Mouse (Mus musculus): ENCODE data around the gene Lyplal1. TPM values are rescaled to one million over a fixed set of nuclear protein-coding genes. Genes with fewer than 3 reads are reported as not detected.

The Lyplal1 gene
- polyA plus RNA-seq, 2 experiments = 4.7 to 9.2 TPM

- no peak overlapping the region for H3K4me2 ChIP-seq (ENCODE audit: low read depth)
- H3K27ac ChIP-seq = no peak overlapping the region
- 63% methylated on average over 6 of the region's 6 CpGs for WGBS (ENCODE audit: insufficient replicate concordance)
- TF ChIP-seq EP300 (IDR thresholded peaks at IDR 0.05; ENCODE audit: low read depth) (no peak), CTCF (IDR thresholded peaks at IDR 0.05; ENCODE audit: low read depth) (no peak)
- DNase-seq (ENCODE audit: low read depth in 3 of 3, low spot score in 3 of 3) (no peak), ATAC-seq (ENCODE audit: insufficient read depth) (no peak)
- H3K4me1 ChIP-seq (replicated peaks; ENCODE audit: control insufficient read depth in 2 of 2, insufficient read depth in 2 of 2, low read length in 1 of 2) = no peaks in the 10 kb centered on the region
- no peak overlapping the region for H3K4me3 ChIP-seq (ENCODE audit: insufficient read depth in 1 of 2, low read depth in 2 of 2, low read length in 2 of 2)
- H3K36me3 ChIP-seq (replicated peaks; ENCODE audit: control insufficient read depth, insufficient read depth, low read depth) = no peaks in the 10 kb centered on the region
- no peaks in the 10 kb centered on the region for H3K27me3 ChIP-seq (ENCODE audit: control insufficient read depth, insufficient read depth, low read length)
- no peaks in the 10 kb centered on the region for H3K9me3 ChIP-seq (ENCODE audit: control insufficient read depth, low read length)
- H3K9ac ChIP-seq (replicated peaks) = no peak overlapping the region
Measured at GRCm38 (mm10) chr1:186126313-186126862, 9.3 kb upstream of the Lyplal1 start.

- TF ChIP-seq EP300 (IDR thresholded peaks at IDR 0.05; ENCODE audit: low read depth) (no peak), CTCF (IDR thresholded peaks at IDR 0.05; ENCODE audit: low read depth) (no peak)
- no peak for ATAC-seq (ENCODE audit: insufficient read depth)
- H3K9ac ChIP-seq (replicated peaks) = no peak overlapping the region
- DNase-seq (ENCODE audit: low read depth in 3 of 3, low spot score in 3 of 3) = no peak
- no peaks in the 10 kb centered on the region for H3K27me3 ChIP-seq (ENCODE audit: control insufficient read depth, insufficient read depth, low read length)
- H3K27ac ChIP-seq = no peak overlapping the region
- no peak overlapping the region for H3K4me3 ChIP-seq (ENCODE audit: insufficient read depth in 1 of 2, low read depth in 2 of 2, low read length in 2 of 2)
- no peaks in the 10 kb centered on the region for H3K9me3 ChIP-seq (ENCODE audit: control insufficient read depth, low read length)
- no peaks in the 10 kb centered on the region for H3K36me3 ChIP-seq (replicated peaks; ENCODE audit: control insufficient read depth, insufficient read depth, low read depth)
- no peak overlapping the region for H3K4me2 ChIP-seq (ENCODE audit: low read depth)
- no peaks in the 10 kb centered on the region for H3K4me1 ChIP-seq (replicated peaks; ENCODE audit: control insufficient read depth in 2 of 2, insufficient read depth in 2 of 2, low read length in 1 of 2)
Measured at GRCm38 (mm10) chr1:186123690-186124089, 6.6 kb upstream of the Lyplal1 start.

GRCm38 (mm10) chr1:186119856-186120255 lies 2.7 kb upstream of the Lyplal1 start:
- ATAC-seq (ENCODE audit: insufficient read depth) (no peak), DNase-seq (ENCODE audit: low read depth in 3 of 3, low spot score in 3 of 3) (no peak)
- H3K36me3 ChIP-seq (replicated peaks; ENCODE audit: control insufficient read depth, insufficient read depth, low read depth) = no peaks in the 10 kb centered on the region
- H3K9me3 ChIP-seq (ENCODE audit: control insufficient read depth, low read length) = no peaks in the 10 kb centered on the region
- no peaks in the 10 kb centered on the region for H3K27me3 ChIP-seq (ENCODE audit: control insufficient read depth, insufficient read depth, low read length)
- TF ChIP-seq EP300 (IDR thresholded peaks at IDR 0.05; ENCODE audit: low read depth) (no peak), CTCF (IDR thresholded peaks at IDR 0.05; ENCODE audit: low read depth) (no peak)
- WGBS (ENCODE audit: insufficient replicate concordance) = 50% methylated on average over 5 of the region's 5 CpGs
- peaks cover 0 to 5% of the 10 kb centered on the region in 2 experiments; a peak in 1 of 4 replicates for H3K4me1 ChIP-seq (replicated peaks; ENCODE audit: control insufficient read depth in 2 of 2, insufficient read depth in 2 of 2, low read length in 1 of 2)
- no peak overlapping the region for H3K9ac ChIP-seq (replicated peaks)
- no peak overlapping the region for H3K27ac ChIP-seq
- H3K4me3 ChIP-seq (ENCODE audit: insufficient read depth in 1 of 2, low read depth in 2 of 2, low read length in 2 of 2) = no peak overlapping the region
- H3K4me2 ChIP-seq (ENCODE audit: low read depth) = no peak overlapping the region

GRCm38 (mm10) chr1:186116086-186116600 lies 967 bp downstream of the Lyplal1 start:
- ATAC-seq (ENCODE audit: insufficient read depth) = no peak
- no peak overlapping the region for H3K4me3 ChIP-seq (ENCODE audit: insufficient read depth in 1 of 2, low read depth in 2 of 2, low read length in 2 of 2)
- H3K4me1 ChIP-seq (replicated peaks; ENCODE audit: control insufficient read depth in 2 of 2, insufficient read depth in 2 of 2, low read length in 1 of 2) = peaks cover 0 to 5% of the 10 kb centered on the region in 2 experiments; a peak in 1 of 4 replicates
- H3K36me3 ChIP-seq (replicated peaks; ENCODE audit: control insufficient read depth, insufficient read depth, low read depth) = no peaks in the 10 kb centered on the region
- no peaks in the 10 kb centered on the region for H3K9me3 ChIP-seq (ENCODE audit: control insufficient read depth, low read length)
- 55% methylated on average over 7 of the region's 7 CpGs for WGBS (ENCODE audit: insufficient replicate concordance)
- H3K27me3 ChIP-seq (ENCODE audit: control insufficient read depth, insufficient read depth, low read length) = no peaks in the 10 kb centered on the region
- H3K4me2 ChIP-seq (ENCODE audit: low read depth) = peak overlapping the region; percentile 68
- TF ChIP-seq EP300 (IDR thresholded peaks at IDR 0.05; ENCODE audit: low read depth) = no peak
- H3K27ac ChIP-seq = no peak overlapping the region
- peak overlapping the region; percentile 57; the same call in 1 of the 2 replicates for H3K9ac ChIP-seq (replicated peaks)
- DNase-seq (ENCODE audit: low read depth in 3 of 3, low spot score in 3 of 3) = no peak

GRCm38 (mm10) chr1:186102313-186102712 lies 14.8 kb downstream of the Lyplal1 start:
- no peak for TF ChIP-seq CTCF (IDR thresholded peaks at IDR 0.05; ENCODE audit: low read depth)
- TF ChIP-seq EP300 (IDR thresholded peaks at IDR 0.05; ENCODE audit: low read depth) = no peak
- DNase-seq (ENCODE audit: low read depth in 3 of 3, low spot score in 3 of 3) = no peak
- WGBS (ENCODE audit: insufficient replicate concordance) = 72% methylated on average over 8 of the region's 8 CpGs
- Histone ChIP-seq H3K9me3 (ENCODE audit: control insufficient read depth, low read length) (no peaks in the 10 kb centered on the region), H3K4me2 (ENCODE audit: low read depth) (no peak overlapping the region), H3K27me3 (ENCODE audit: control insufficient read depth, insufficient read depth, low read length) (no peaks in the 10 kb centered on the region), H3K36me3 (replicated peaks; ENCODE audit: control insufficient read depth, insufficient read depth, low read depth) (no peaks in the 10 kb centered on the region), H3K4me1 (replicated peaks; ENCODE audit: control insufficient read depth in 2 of 2, insufficient read depth in 2 of 2, low read length in 1 of 2) (no peaks in the 10 kb centered on the region), H3K4me3 (ENCODE audit: insufficient read depth in 1 of 2, low read depth in 2 of 2, low read length in 2 of 2) (no peak overlapping the region), H3K9ac (replicated peaks) (no peak overlapping the region), H3K27ac (no peak overlapping the region)
- no peak for ATAC-seq (ENCODE audit: insufficient read depth)

Data from liver, embryonic 14.5 days (tissue).